Mouse (Mus musculus): ENCODE measurements around the gene 4930595M18Rik. TPM values are rescaled to one million over a fixed set of nuclear protein-coding genes. Genes with fewer than 3 reads are reported as not detected.

The 4930595M18Rik gene
- polyA plus RNA-seq (2012; fragmentation: generic; extraction: Trizol): not detected

DNA sequence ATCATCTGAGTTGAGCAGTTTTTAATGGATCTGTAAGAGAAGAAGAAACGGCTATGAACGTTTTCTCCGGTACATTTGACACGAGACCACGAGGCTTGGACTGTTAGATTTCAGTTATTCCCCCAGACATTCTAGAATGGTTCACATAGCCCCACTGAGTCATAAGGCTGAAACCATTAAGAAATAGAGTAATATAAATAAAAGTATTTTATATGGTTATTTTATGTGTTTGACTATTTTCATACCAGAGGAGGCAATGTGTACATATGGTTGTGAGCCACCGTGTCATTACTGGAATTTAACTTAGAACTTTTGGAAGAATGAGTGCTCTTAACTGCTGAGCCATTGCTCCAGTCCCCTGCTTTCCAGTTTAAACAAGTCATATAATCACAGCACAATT lies at the start of gene 4930595M18Rik:
TSS of gene 4930595M18Rik (minus strand) at position 101 of the 400 bp plus-strand sequence.
- no peak for TF ChIP-seq REST (IDR thresholded peaks at IDR 0.05; ENCODE audit: insufficient read depth, insufficient read length)
- H3K36me3 ChIP-seq (ENCODE audit: control insufficient read depth, insufficient read depth): no peaks in the 10 kb centered on the region
- H3K4me2 ChIP-seq (ENCODE audit: low read depth): no peak within 1 kb of the TSS
- H3K79me2 ChIP-seq (ENCODE audit: control insufficient read depth, insufficient read depth): no peaks in the 10 kb centered on the region
- no peak within 1 kb of the TSS for H3ac ChIP-seq (ENCODE audit: control insufficient read depth, insufficient read length)
- H3K4me3 ChIP-seq: no peak within 1 kb of the TSS
- no peaks in the 10 kb centered on the region for H3K27me3 ChIP-seq (ENCODE audit: control insufficient read depth, insufficient read depth, insufficient read length)

DNA sequence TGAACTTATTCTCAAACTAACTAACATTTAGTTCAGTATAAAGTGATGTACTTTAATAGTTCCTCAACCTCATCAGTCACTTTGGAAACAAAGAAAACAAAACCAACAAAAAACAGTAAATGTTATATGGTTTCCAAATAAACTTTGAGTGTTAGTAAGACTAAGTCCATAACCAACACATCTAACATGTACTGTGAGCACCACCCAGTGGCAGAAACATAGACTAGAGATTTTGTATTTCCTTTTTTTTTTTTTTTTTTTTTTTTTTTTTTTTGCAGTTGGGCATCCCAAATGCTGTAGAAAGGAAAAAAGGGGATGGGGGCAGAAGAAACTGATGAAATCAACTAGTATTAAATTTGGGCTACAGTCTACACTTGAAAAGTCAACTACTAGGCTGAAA lies 14.6 kb upstream of the 4930595M18Rik start:
- H3K27me3 ChIP-seq (ENCODE audit: control insufficient read depth, insufficient read depth, insufficient read length): no peaks in the 10 kb centered on the region
- no peaks in the 10 kb centered on the region for H3K36me3 ChIP-seq (ENCODE audit: control insufficient read depth, insufficient read depth)
- no peak overlapping the region for H3ac ChIP-seq (ENCODE audit: control insufficient read depth, insufficient read length)
- H3K4me2 ChIP-seq (ENCODE audit: low read depth): no peak overlapping the region
- H3K4me3 ChIP-seq: no peak overlapping the region
- TF ChIP-seq TCF3 (IDR thresholded peaks at IDR 0.05; ENCODE audit: insufficient read length, low read depth): no peak
- no peak for TF ChIP-seq POLR2A (IDR thresholded peaks at IDR 0.05; ENCODE audit: insufficient read length, low read depth)
- TF ChIP-seq MAX (IDR thresholded peaks at IDR 0.05; ENCODE audit: low read depth): no peak
- TF ChIP-seq CEBPB (IDR thresholded peaks at IDR 0.05; ENCODE audit: insufficient read depth, poor library complexity, severe bottlenecking): no peak
- TF ChIP-seq E2F4 (IDR thresholded peaks at IDR 0.05; ENCODE audit: insufficient read depth): no peak
- TF ChIP-seq REST (IDR thresholded peaks at IDR 0.05; ENCODE audit: insufficient read depth, insufficient read length): no peak
- no peak for TF ChIP-seq MYOD1 (IDR thresholded peaks at IDR 0.05; ENCODE audit: control insufficient read depth in 1 of 3, insufficient read length in 2 of 3, low read depth in 2 of 3)
- no peaks in the 10 kb centered on the region for H3K79me2 ChIP-seq (ENCODE audit: control insufficient read depth, insufficient read depth)
